Mouse (Mus musculus) frontal cortex, adult (tissue): ENCODE results near the gene Tas1r3.

Experiments
- ATAC-seq: cut with Nextera tagmentation; 2 replicates; pipeline ENCODE4 v1.9.2; 2017; ENCODE audit warnings: mild to moderate bottlenecking, moderate library complexity, mixed read lengths; ENCODE audit not compliant: low TSS enrichment

Gene Tas1r3

DNA sequence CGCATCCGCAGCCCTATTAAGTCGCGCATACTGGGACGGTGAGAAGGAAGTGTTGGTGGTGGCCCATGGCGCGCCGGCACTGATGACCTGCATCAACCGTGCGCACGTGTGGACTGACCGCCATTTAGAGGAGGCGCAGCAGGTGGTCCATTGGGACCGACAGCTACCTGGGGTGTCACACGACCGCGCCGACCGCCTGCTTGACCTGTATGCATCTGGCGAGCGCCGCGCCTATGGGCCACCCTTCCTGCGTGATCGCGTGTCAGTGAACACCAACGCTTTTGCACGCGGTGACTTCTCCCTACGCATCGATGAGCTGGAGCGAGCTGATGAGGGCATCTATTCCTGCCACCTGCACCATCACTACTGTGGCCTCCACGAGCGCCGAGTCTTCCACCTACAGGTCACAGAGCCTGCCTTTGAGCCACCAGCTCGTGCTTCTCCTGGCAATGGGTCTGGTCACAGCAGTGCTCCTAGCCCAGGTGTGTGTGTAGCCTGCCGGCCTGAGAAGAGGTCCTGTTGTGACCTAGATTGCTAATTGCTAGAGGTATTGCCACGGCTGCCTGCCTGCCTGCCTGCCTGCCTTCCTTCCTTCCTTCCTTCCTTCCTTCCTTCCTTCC is 21.4 kb downstream of the Tas1r3 start:
- ATAC-seq, result no peak

DNA sequence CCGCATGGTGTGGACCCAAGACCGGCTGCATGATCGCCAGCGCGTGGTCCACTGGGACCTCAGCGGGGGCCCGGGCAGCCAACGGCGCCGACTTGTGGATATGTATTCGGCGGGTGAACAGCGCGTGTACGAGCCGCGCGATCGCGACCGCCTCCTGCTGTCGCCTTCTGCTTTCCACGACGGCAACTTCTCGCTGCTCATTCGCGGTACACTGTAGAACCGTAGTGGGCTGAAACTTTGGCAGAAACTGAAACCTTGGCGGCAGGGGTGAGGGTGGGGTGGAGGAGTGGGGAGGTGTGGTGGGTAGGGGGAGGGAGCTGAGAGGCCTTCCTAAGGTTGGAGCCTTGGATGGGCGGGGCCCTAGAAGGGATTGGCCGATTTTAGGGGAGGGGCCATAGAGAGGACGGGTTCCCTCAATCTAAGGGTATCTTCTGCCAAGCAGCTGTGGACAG is 22.1 kb downstream of the Tas1r3 start:
- ATAC-seq, result no peak

DNA sequence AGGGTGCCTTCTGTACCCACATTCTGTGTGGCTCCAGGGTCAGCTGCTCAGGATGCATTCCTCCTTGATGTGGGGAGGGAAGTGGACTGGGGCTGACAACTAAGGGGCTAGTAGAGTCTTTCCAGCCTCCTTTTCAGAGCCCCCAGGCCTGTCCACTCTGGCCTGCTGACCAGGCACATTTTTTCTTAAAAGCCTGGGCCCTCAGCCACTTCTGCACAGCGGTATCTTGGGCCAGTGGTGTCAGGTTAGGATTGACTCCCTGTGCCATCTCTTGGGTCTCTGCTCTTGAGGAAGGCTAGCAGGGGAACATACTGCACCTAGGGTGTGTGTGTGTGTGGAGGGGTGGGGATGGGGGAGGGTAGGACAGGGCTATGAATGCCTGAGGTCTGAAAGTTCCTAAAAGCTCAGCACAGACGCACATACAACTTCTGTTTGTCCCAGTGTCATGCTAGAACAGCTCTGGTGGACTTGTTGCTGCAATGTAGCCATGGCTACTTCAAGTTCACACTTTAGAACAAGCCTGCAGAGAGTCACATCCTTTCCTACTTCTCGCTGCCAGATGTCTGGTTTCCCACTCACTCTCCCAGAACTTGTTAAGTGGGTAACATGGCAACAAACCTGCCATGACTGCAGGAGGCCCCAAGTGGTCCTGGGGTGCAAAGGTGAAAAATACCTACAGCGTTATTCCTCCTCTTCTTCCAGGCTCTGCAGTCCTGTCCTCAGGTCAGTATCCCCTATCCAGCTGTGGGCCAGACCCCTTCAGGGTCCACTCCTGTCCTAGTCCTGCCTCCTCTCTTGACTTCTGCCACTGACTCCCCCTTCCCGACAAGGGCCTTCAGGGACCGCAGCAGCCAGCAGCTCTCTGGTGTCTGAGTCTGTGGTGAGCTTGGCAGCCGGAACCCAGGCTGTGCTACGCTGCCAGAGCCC is 22.8 kb downstream of the Tas1r3 start:
- no peak for ATAC-seq

DNA sequence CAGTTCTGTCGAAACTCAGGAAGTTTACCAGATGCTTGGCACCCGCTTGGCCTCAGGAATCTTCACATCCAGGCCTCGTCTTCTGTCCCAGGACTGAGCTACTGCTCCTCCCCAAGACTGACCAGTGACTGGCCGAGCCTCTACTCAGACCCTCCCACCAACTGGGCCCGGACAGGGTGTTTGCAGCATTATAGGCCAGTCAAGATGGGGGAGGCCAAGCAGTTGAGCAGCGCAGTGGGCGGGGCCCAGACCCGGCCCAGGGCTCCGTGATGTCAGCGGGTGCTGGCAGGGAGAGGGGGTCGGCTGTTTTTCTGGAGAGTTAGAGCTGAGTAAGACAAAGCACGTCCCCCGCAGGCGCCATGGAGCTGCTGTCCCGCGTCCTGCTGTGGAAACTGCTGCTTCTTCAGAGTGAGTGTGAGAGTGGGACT is 23.7 kb downstream of the Tas1r3 start, which contains the start of gene Mxra8:
Gene Mxra8 (plus strand): TSS at position 198 of the 428 bp plus-strand sequence.
- no peak for ATAC-seq

DNA sequence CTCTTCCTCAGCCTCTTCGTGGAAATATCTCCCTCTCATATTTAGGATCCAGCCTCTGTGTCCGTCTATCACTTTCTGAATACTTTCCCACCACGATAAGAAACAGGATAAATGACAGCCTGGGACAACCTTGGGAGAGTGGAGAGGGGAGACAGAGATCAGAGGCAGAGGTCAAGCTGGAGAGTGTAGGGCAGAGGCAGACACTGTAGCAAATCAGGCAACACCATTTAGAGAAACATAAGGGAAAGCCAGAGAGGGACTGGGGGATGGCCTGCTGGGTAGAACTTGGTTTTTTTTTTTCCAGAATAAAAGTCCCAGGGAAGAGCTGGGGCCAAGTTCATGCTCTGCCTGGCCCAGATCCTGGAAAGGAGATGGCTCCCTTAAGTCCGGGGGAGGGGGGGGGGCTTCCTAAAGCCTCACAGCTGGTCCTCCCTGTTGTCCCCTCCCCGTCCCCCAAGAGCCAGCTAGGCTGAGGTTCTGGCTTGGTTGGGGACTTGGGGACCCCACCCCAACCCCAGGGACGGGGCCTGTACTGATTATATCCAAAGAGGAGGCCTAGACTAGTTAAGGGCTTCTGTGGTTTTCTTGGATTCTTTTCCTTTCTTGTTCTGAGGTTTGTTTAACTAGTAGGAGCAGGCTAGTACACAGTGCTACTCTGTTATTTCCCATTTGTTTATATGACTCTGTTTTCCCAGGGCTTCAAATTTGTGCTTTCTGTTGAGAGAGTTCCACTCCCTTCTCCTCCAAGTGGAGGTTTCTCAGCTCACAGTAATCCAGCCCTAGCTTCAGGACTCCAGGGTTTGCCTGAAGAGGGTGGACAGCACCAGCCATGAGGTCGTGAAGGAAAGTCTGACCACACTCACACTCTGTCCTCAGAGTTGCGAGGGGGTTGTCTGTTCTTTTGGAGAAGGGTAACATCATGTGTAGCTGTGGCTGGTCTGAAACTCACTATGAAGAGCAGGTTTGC is 24.7 kb downstream of the Tas1r3 start:
- ATAC-seq, result no peak

DNA sequence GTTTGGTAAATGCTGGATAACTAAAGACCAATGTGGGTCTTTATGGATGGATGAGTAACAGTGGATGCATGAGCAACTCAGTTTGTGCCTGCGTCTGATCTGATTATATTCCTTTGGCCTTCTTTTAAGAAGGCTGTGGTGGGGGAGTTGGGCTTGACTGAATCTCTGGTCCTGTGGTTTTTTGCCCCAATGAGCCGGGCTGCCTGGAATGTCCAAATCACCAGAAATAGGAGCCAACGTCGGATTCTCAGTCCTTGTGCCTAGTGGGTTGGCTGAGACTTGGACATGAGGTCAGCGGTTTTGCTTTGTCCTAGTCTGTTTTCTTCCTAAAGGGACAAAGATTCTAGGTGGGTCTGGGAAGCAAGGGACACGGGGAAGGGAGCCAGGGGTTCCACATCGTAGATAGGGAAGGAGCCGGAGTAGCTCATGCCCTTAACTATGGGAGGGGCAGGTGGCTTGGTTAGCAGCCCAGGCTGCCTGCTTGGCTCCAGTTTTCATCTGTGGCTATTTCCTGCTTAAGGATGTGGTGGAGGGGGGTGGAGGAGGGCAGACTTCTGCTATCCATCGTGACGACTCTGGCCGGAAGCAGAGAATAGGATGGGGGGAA is 25.7 kb downstream of the Tas1r3 start:
- no peak for ATAC-seq

DNA sequence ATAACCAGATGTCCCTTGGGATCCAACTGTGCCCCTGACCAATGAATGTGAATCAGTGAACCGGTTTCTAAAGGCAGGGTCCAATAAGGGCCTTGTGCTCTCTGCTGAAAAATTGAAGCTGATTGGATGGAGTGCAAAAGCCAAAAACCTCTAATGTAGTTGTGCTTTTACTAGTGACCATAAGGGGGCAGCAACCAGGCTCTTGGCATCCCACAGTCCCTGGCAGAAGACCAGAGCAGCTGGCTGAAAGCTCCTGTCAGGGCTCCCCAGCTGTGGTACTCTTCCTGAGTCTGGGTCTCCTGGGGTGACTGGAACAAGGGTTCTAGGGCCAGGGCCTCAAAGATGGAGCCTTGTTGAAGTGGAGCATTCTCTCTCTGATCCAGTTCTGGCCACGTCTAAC is 29.3 kb downstream of the Tas1r3 start:
- peak; percentile 30; the same call in 1 of the 2 replicates for ATAC-seq

DNA sequence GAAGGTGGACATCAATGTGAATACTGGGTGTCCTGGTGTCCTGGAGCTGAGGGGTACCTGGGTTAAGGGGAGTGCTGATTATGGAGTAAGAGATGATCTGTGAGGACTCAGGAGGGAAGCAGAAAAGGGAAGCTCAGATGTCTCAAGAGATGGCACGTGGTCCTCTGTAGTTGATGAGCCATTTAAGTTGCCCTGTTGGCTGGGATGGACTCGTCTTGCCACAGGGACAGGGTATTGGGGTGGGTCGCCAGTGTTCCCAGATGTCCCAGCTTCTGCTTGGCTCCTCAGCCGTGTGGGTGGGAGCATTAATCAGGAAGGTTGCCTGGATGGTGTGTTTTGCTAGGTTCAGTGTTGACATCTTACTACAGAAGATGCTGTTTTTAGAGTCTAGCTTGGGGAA is 29.9 kb downstream of the Tas1r3 start:
- ATAC-seq, result no peak

DNA sequence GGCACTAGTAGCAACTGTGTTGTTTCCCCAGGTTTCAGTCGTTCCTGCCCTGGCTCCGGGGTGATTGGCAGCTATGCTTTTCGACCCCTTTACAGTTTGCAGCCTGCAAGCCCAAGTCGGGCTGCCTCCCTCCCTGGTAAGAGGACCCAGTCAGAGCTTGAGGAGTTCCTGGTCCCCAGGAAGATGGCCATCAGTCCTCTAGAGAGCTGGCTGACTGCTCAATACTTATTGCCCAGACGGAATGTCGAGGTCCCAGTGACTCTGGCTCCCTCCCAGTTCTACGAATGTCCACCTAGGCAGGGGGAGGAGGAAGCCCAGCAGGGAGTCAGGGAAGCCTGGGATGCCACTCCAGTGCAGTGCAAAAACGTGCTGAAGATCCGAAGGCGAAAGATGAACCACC is 30.8 kb downstream of the Tas1r3 start:
- no peak for ATAC-seq

DNA sequence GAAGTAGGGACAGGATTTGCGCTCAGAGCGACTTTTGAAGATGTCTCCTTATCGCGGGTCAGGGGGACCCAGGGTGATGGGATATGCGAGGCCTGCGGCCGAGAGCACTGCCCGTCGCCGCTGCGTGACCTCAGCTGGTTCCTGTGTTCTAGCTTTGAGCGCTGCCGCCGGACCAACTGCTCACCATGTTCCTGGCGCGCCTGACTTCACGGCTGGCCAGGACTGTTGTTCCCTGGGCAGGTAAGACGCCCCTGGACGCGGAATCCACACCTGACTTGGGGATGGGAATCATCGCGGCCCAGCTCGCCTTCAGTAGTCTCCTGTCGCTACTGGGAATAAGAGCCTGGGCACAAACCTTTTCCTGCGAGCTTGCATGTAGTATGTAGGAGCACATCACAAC is 31.3 kb downstream of the Tas1r3 start:
- ATAC-seq, result no peak

DNA sequence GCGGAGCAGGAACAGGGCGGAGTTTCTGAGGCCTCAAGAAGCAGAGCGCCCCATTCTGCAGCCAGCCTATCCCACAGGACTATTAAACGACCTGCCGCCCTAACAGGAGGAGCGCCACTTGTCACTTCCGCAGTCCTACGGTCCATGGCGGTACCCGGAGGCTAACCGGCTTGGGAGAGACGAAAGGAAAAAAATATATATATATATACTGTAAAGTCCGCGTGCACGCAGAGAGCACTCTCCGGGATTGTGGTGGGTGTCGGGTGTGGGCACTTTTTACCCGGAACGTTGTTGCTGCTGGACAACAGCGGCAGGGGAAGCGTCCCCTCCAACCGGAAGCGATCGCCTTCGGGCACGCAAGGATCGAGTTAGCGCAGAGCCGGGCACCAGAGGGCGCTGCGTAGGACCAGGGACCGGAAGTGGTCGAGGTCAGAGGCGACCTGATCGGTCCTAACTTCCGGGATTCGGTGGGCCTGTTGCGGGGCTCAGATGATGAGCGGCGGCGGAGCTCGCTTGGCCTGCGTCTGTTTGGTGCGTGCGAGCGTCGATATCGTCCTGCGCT is 31.9 kb downstream of the Tas1r3 start, which contains the start of gene Aurkaip1:
Gene Aurkaip1 (plus strand): TSS at position 68 of the 562 bp plus-strand sequence.
- ATAC-seq, result peak; percentile 87

DNA sequence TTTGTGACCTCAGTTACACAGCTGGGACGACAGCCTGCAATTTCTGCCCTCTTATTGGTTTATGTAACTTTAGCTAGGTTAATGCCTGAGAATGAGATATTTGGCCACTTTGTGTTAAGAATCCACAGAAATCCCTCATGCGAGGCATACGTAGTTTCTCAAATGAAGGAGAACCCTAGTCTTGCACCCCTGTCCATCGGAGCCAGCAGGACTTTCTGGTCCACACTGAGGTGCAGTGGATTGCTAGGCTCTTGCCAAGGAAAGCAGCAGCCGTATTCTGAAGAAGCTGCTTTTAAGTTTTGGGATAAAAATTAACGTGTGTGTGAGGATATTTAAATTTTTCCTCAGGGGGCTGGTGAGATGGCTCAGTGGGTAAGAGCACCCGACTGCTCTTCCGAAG is 32.6 kb downstream of the Tas1r3 start:
- ATAC-seq, result no peak

DNA sequence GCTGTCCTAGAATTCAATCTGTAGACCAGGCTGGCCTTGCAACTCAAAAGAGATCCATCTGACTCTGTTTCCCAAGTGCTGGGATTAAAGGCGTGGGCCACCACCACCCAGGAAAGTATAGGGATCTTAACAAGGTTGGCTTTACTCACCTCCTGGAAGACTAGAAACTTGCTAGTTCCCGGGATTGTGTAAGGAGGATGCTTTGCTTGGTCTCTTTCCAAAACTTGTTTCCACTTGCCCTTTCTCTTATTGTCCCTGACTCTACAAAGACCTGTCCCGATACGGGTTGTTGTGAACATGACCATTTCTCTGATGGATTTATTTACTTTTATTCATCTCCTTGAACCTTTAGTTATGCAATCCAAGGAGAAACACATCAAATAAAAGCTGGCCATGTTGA is 33.3 kb downstream of the Tas1r3 start:
- ATAC-seq, result no peak

DNA sequence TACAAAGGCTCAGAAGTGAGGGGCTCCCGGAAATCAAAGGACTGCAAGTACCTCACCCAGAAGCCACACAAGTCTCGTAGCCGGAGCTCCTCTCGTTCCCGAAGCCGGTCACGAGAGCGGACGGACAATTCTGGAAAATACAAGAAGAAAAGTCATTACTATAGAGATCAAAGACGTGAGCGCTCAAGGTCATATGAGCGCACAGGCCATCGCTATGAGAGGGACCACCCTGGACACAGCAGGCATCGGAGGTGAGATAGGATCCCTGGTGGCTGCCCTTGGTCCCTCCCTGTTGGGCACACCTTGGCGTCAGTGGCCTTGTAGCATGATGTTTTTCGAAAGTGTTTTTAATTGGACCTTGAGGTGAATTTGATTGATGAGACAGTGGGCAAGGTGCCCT is 39.7 kb downstream of the Tas1r3 start:
- no peak for ATAC-seq

DNA sequence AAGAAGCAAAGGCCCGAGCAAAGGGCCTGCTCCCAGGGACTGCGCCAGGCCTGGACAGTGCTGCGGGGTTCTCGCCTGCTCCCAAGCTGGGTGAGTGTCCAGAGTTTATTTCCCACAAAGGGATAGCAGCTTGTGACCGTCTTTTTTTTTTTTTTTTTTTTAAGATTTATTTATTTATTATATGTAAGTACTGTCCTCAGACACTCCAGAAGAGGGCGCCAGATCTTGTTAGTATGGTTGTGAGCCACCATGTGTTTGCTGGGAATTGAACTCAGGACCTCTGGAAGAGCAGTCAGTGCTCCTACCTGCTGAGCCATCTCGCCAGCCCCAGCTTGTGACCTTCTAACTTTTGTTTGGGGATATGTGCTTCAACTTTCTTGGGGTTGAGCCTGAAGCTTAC is 42.1 kb downstream of the Tas1r3 start:
- ATAC-seq, result no peak

DNA sequence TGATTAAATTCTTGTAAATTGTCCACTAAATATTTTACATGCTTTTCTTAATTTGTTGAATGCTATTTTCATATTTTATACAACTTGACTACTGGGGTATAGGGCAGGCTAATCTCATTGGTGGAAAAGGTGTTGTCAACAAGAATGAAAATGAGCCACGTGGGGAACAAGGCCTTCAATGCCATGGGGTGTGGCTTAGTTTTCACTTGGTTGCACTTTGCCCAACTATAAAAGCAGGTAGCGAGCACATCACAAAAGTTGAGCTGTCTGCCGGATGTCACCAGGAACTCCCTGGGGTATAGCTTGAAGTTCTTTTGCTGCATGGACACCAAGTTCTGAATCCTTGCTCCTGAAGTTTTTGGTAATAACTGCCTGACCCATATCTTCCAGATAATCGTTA is 45.6 kb downstream of the Tas1r3 start:
- no peak for ATAC-seq

DNA sequence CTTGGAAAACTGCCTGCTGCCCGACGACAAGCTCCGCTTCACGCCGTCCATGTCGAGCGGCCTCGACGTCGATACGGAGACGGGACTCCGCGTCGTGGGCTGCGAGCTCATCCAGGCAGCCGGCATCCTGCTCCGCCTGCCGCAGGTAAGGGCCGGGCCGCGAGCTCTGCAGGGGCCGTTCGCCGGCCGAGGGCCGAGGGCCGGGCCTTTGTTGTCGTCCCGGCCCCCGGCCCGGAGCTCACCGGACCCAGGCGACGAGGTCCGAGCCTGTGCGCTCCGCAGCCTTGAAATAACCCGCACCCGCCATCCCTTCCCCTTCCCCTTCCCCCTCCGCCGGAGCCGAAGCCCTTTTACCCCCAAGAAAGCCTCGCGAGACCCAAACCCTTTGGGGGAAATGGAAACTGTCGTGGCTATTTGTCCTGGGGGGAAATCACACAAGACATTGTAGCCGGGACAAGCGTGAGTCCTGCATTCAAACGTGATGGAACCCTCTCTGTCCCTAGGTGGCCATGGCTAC is 50.4 kb downstream of the Tas1r3 start:
- peak; percentile 22; the same call in 1 of the 2 replicates for ATAC-seq

DNA sequence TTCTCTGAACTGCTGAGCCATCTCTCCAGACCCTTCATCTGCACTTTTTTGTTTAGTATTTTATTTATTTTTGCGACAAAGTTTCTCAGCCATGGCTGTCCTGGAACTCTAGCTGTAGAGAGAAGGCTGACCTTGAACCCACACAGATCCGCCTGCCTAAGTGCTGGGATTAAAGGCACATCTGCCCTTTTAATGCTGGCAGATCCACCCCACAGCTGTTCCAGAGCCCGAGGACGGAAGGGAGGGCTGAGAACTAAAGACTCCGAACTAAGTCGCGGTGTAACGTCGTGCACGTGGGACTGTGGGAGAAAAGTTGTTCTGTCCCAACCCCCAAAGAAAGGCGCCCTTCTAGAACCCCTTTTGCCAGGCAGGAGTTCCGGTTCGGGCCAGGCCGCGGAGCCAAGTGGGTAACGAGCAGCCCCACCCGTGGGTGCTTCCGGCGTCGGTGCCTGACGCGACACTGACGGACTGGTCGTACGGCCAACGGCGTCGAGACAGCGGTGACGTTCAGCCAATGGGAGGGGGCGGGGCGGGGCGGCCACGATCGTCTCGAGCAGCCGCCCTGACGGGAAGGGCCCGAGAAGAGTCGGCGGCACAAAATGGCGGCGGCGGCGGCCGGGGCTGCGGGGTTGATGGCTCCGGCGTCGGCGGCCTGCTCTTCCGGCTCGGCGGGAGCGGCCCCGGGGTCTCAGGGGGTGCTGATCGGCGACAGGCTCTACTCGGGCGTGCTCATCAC is 51.1 kb downstream of the Tas1r3 start, which contains the start of gene Ccnl2:
Gene Ccnl2 (plus strand): TSS at position 561 of the 736 bp plus-strand sequence.
- peak; percentile 99 for ATAC-seq
